Mouse (Mus musculus) retina, adult 2 months (tissue): ENCODE data around the gene Gm37419.

Experiments used
- DNase-seq: peaks from one replicate; pipeline ENCODE4 v3.0.0-alpha.2; 2012; ENCODE audit warnings: low read depth, low spot score

The Gm37419 gene

GRCm38 (mm10) chr16:23979446-23979845 lies 8.8 kb upstream of the Gm37419 start:
- no peak for DNase-seq

- no peak for DNase-seq
Measured at GRCm38 (mm10) chr16:23980201-23980870, 7.9 kb upstream of the Gm37419 start.

GRCm38 (mm10) chr16:23980991-23981720 lies 7.1 kb upstream of the Gm37419 start:
- DNase-seq: no peak

- peak; percentile 75 for DNase-seq
Measured at GRCm38 (mm10) chr16:23981925-23982851, 6.1 kb upstream of the Gm37419 start.

GRCm38 (mm10) chr16:23982891-23983588 lies 5.2 kb upstream of the Gm37419 start:
- peak; percentile 55 for DNase-seq

- peak; percentile 73 for DNase-seq
Measured at GRCm38 (mm10) chr16:23984183-23984582, 4.1 kb upstream of the Gm37419 start.

GRCm38 (mm10) chr16:23984760-23985466 lies 3.4 kb upstream of the Gm37419 start:
- DNase-seq: no peak

- no peak for DNase-seq
Measured at GRCm38 (mm10) chr16:23985467-23985861, 2.8 kb upstream of the Gm37419 start.

GRCm38 (mm10) chr16:23986176-23986575 lies 2.1 kb upstream of the Gm37419 start:
- no peak for DNase-seq

GRCm38 (mm10) chr16:23986871-23987270 lies 1.4 kb upstream of the Gm37419 start:
- no peak for DNase-seq

GRCm38 (mm10) chr16:23987341-23988156 lies 733 bp upstream of the Gm37419 start:
- DNase-seq: no peak

GRCm38 (mm10) chr16:23988157-23988465 lies 171 bp upstream of the Gm37419 start:
- no peak for DNase-seq

- no peak for DNase-seq
Measured at GRCm38 (mm10) chr16:23989209-23990160, 1.2 kb downstream of the Gm37419 start.

GRCm38 (mm10) chr16:23990161-23990970 lies 2.1 kb downstream of the Gm37419 start:
- no peak for DNase-seq

GRCm38 (mm10) chr16:23991170-23991569 lies 2.9 kb downstream of the Gm37419 start:
- no peak for DNase-seq

GRCm38 (mm10) chr16:23991846-23992580 lies 3.7 kb downstream of the Gm37419 start:
- no peak for DNase-seq
